Mouse (Mus musculus): ENCODE measurements around the gene Fndc3b. TPM values are rescaled to one million over a fixed set of nuclear protein-coding genes. Genes with fewer than 3 reads are reported as not detected.
"Not testable (repeated sequence)": the region's sequence is repeated elsewhere in the genome, so short reads cannot be mapped to it uniquely, and the experiment has no call there.

Gene Fndc3b
- polyA plus RNA-seq, 1 experiment from 2014 or later: 24.5 TPM

GRCm38 (mm10) chr3:27427406-27427805, 283.7 kb downstream of the Fndc3b start:
- Histone ChIP-seq H3K27me3 (replicated peaks) (no peaks in the 10 kb centered on the region), H3K9me3 (no peaks in the 10 kb centered on the region), H3K27ac (no peak overlapping the region), H3K4me1 (no peaks in the 10 kb centered on the region), H3K9ac (no peak overlapping the region), H3K4me3 (replicated peaks) (no peak overlapping the region), H3K36me3 (peaks cover 29% of the 10 kb centered on the region), H3K4me2 (no peak overlapping the region)
- ATAC-seq (ENCODE audit: insufficient read depth, low FRiP score, low read depth): no peak
- 86% methylated on average over 6 of the region's 6 CpGs for WGBS

GRCm38 (mm10) chr3:27424049-27424667, 286.9 kb downstream of the Fndc3b start:
- Histone ChIP-seq H3K36me3 (peaks cover 34% of the 10 kb centered on the region), H3K27ac (no peak overlapping the region), H3K9me3 (no peaks in the 10 kb centered on the region), H3K4me2 (no peak overlapping the region), H3K9ac (no peak overlapping the region), H3K4me3 (replicated peaks) (no peak overlapping the region), H3K27me3 (replicated peaks) (no peaks in the 10 kb centered on the region), H3K4me1 (no peaks in the 10 kb centered on the region)
- ATAC-seq (ENCODE audit: insufficient read depth, low FRiP score, low read depth): no peak
- WGBS: 86% methylated on average over 11 of the region's 11 CpGs

GRCm38 (mm10) chr3:27422521-27422920, 288.6 kb downstream of the Fndc3b start:
- Histone ChIP-seq H3K4me2 (no peak overlapping the region), H3K9me3 (no peaks in the 10 kb centered on the region), H3K4me3 (replicated peaks) (no peak overlapping the region), H3K27ac (no peak overlapping the region), H3K27me3 (replicated peaks) (no peaks in the 10 kb centered on the region), H3K36me3 (peaks cover 33% of the 10 kb centered on the region), H3K9ac (no peak overlapping the region), H3K4me1 (no peaks in the 10 kb centered on the region)
- 83% methylated on average over 6 of the region's 6 CpGs for WGBS
- ATAC-seq (ENCODE audit: insufficient read depth, low FRiP score, low read depth): no peak

GRCm38 (mm10) chr3:27421980-27422379, 289.1 kb downstream of the Fndc3b start:
- Histone ChIP-seq H3K27me3 (replicated peaks) (no peaks in the 10 kb centered on the region), H3K4me3 (replicated peaks) (no peak overlapping the region), H3K4me2 (no peak overlapping the region), H3K9ac (no peak overlapping the region), H3K27ac (no peak overlapping the region), H3K36me3 (peaks cover 30% of the 10 kb centered on the region), H3K4me1 (no peaks in the 10 kb centered on the region), H3K9me3 (no peaks in the 10 kb centered on the region)
- ATAC-seq (ENCODE audit: insufficient read depth, low FRiP score, low read depth): no peak
- WGBS: 83% methylated on average over 12 of the region's 12 CpGs

- Histone ChIP-seq H3K27ac (no peak overlapping the region), H3K27me3 (replicated peaks) (no peaks in the 10 kb centered on the region), H3K36me3 (peaks cover 15% of the 10 kb centered on the region; the same call in 1 of the 2 replicates), H3K4me3 (replicated peaks) (no peak overlapping the region), H3K4me1 (no peaks in the 10 kb centered on the region), H3K9me3 (no peaks in the 10 kb centered on the region), H3K9ac (no peak overlapping the region), H3K4me2 (no peak overlapping the region)
- ATAC-seq (ENCODE audit: insufficient read depth, low FRiP score, low read depth): no peak
- 93% methylated on average over 8 of the region's 8 CpGs for WGBS
Measured at GRCm38 (mm10) chr3:27418602-27419001, 292.5 kb downstream of the Fndc3b start.

GRCm38 (mm10) chr3:27416786-27417185, 294.3 kb downstream of the Fndc3b start:
- H3K9me3 ChIP-seq: no peaks in the 10 kb centered on the region
- no peak overlapping the region for H3K4me2 ChIP-seq
- ATAC-seq (ENCODE audit: insufficient read depth, low FRiP score, low read depth): no peak
- no peak overlapping the region for H3K27ac ChIP-seq
- H3K36me3 ChIP-seq: peaks cover 15% of the 10 kb centered on the region; the same call in 1 of the 2 replicates
- H3K4me3 ChIP-seq (replicated peaks): no peak overlapping the region
- H3K9ac ChIP-seq: no peak overlapping the region
- 79% methylated on average over 10 of the region's 10 CpGs for WGBS
- H3K27me3 ChIP-seq (replicated peaks): no peaks in the 10 kb centered on the region
- no peaks in the 10 kb centered on the region for H3K4me1 ChIP-seq

GRCm38 (mm10) chr3:27413566-27413965, 297.5 kb downstream of the Fndc3b start:
- H3K36me3 ChIP-seq: peaks cover 5% of the 10 kb centered on the region; the same call in 1 of the 2 replicates
- no peak overlapping the region for H3K4me3 ChIP-seq (replicated peaks)
- no peak overlapping the region for H3K4me2 ChIP-seq
- H3K9ac ChIP-seq: no peak overlapping the region
- ATAC-seq (ENCODE audit: insufficient read depth, low FRiP score, low read depth): no peak
- 71% methylated on average over 3 of the region's 3 CpGs for whole genome bisulfite sequencing
- H3K27ac ChIP-seq: no peak overlapping the region
- no peaks in the 10 kb centered on the region for H3K9me3 ChIP-seq
- no peaks in the 10 kb centered on the region for H3K27me3 ChIP-seq (replicated peaks)
- no peaks in the 10 kb centered on the region for H3K4me1 ChIP-seq

- Histone ChIP-seq H3K27me3 (replicated peaks) (no peaks in the 10 kb centered on the region), H3K4me1 (no peaks in the 10 kb centered on the region), H3K9me3 (no peaks in the 10 kb centered on the region), H3K4me3 (replicated peaks) (no peak overlapping the region), H3K9ac (no peak overlapping the region), H3K4me2 (no peak overlapping the region), H3K27ac (no peak overlapping the region), H3K36me3 (no peaks in the 10 kb centered on the region)
- WGBS: 93% methylated on average over 2 of the region's 2 CpGs
- no peak for ATAC-seq (ENCODE audit: insufficient read depth, low FRiP score, low read depth)
Measured at GRCm38 (mm10) chr3:27411286-27411685, 299.8 kb downstream of the Fndc3b start.

- H3K27ac ChIP-seq: no peak overlapping the region
- no peak for ATAC-seq (ENCODE audit: insufficient read depth, low FRiP score, low read depth)
- H3K36me3 ChIP-seq: no peaks in the 10 kb centered on the region
- no peaks in the 10 kb centered on the region for H3K9me3 ChIP-seq
- H3K4me1 ChIP-seq: no peaks in the 10 kb centered on the region
- H3K4me2 ChIP-seq: no peak overlapping the region
- WGBS: 63% methylated on average over 2 of the region's 2 CpGs
- no peaks in the 10 kb centered on the region for H3K27me3 ChIP-seq (replicated peaks)
- no peak overlapping the region for H3K9ac ChIP-seq
- H3K4me3 ChIP-seq (replicated peaks): no peak overlapping the region
Measured at GRCm38 (mm10) chr3:27408564-27408963, 302.5 kb downstream of the Fndc3b start.

- Histone ChIP-seq H3K27ac (no peak overlapping the region), H3K9ac (no peak overlapping the region), H3K36me3 (no peaks in the 10 kb centered on the region), H3K4me2 (no peak overlapping the region), H3K9me3 (no peaks in the 10 kb centered on the region), H3K4me1 (no peaks in the 10 kb centered on the region), H3K27me3 (replicated peaks) (no peaks in the 10 kb centered on the region), H3K4me3 (replicated peaks) (no peak overlapping the region)
- no peak for ATAC-seq (ENCODE audit: insufficient read depth, low FRiP score, low read depth)
- 86% methylated on average over 3 of the region's 3 CpGs for WGBS
Measured at GRCm38 (mm10) chr3:27406440-27406839, 304.7 kb downstream of the Fndc3b start.

GRCm38 (mm10) chr3:27400996-27401395, 310.1 kb downstream of the Fndc3b start:
- 92% methylated on average over 3 of the region's 3 CpGs for WGBS
- H3K4me2 ChIP-seq; H3K9ac ChIP-seq; H3K36me3 ChIP-seq; H3K9me3 ChIP-seq; H3K4me1 ChIP-seq; H3K4me3 ChIP-seq (replicated peaks); H3K27ac ChIP-seq; ATAC-seq (ENCODE audit: insufficient read depth, low FRiP score, low read depth); H3K27me3 ChIP-seq (replicated peaks): not testable (repeated sequence)

- no peak overlapping the region for H3K27ac ChIP-seq
- H3K27me3 ChIP-seq (replicated peaks): no peaks in the 10 kb centered on the region
- no peaks in the 10 kb centered on the region for H3K9me3 ChIP-seq
- no peaks in the 10 kb centered on the region for H3K4me1 ChIP-seq
- H3K4me3 ChIP-seq (replicated peaks): no peak overlapping the region
- H3K9ac ChIP-seq: no peak overlapping the region
- WGBS: 61% methylated on average over 1 of the region's 1 CpGs
- H3K4me2 ChIP-seq: no peak overlapping the region
- ATAC-seq (ENCODE audit: insufficient read depth, low FRiP score, low read depth): no peak
- no peaks in the 10 kb centered on the region for H3K36me3 ChIP-seq
Measured at GRCm38 (mm10) chr3:27389923-27390322, 321.2 kb downstream of the Fndc3b start.

- no peak for ATAC-seq (ENCODE audit: insufficient read depth, low FRiP score, low read depth)
- Histone ChIP-seq H3K4me2 (no peak overlapping the region), H3K9me3 (no peaks in the 10 kb centered on the region), H3K9ac (no peak overlapping the region), H3K36me3 (no peaks in the 10 kb centered on the region), H3K4me1 (no peaks in the 10 kb centered on the region), H3K27me3 (replicated peaks) (no peaks in the 10 kb centered on the region), H3K27ac (no peak overlapping the region), H3K4me3 (replicated peaks) (no peak overlapping the region)
- 60% methylated on average over 3 of the region's 3 CpGs for WGBS
Measured at GRCm38 (mm10) chr3:27384836-27385235, 326.3 kb downstream of the Fndc3b start.
